Mouse (Mus musculus): Measurements from ENCODE around the gene Styx.
A peak's percentile ranks its signal among the peaks of the same experiment; 100 is the strongest.
"Not testable (repeated sequence)": the region's sequence is repeated elsewhere in the genome, so short reads cannot be mapped to it uniquely, and the experiment has no call there.

Styx gene

GRCm38 (mm10) chr14:45364211-45365195 is 13.6 kb downstream of the Styx start:
- no peak for DNase-seq (ENCODE audit: low spot score)

- no peak for DNase-seq (ENCODE audit: low spot score)
Measured at GRCm38 (mm10) chr14:45365196-45365587, 14.3 kb downstream of the Styx start.

- no peak for DNase-seq (ENCODE audit: low spot score)
Measured at GRCm38 (mm10) chr14:45378771-45379170, 27.9 kb downstream of the Styx start.

GRCm38 (mm10) chr14:45380756-45381155 is 29.9 kb downstream of the Styx start:
- no peak for DNase-seq (ENCODE audit: low spot score)

- no peak for DNase-seq (ENCODE audit: low spot score)
Measured at GRCm38 (mm10) chr14:45382912-45383311, 32.0 kb downstream of the Styx start.

GRCm38 (mm10) chr14:45385596-45385995 is 34.7 kb downstream of the Styx start:
- no peak for DNase-seq (ENCODE audit: low spot score)

GRCm38 (mm10) chr14:45387480-45387879 is 36.6 kb downstream of the Styx start:
- no peak for DNase-seq (ENCODE audit: low spot score)

GRCm38 (mm10) chr14:45388345-45389181 is 37.7 kb downstream of the Styx start:
- DNase-seq (ENCODE audit: low spot score) = peak; percentile 88

GRCm38 (mm10) chr14:45389194-45389593 is 38.3 kb downstream of the Styx start:
- DNase-seq (ENCODE audit: low spot score) = no peak

GRCm38 (mm10) chr14:45399836-45400235 is 48.9 kb downstream of the Styx start:
- no peak for DNase-seq (ENCODE audit: low spot score)

GRCm38 (mm10) chr14:45403651-45404050 is 52.8 kb downstream of the Styx start:
- no peak for DNase-seq (ENCODE audit: low spot score)

- not testable (repeated sequence) for DNase-seq (ENCODE audit: low spot score)
Measured at GRCm38 (mm10) chr14:45404813-45405212, 53.9 kb downstream of the Styx start, which contains the start of gene Gnpnat1. TSS of gene Gnpnat1 (minus strand) at chr14:45404913.

GRCm38 (mm10) chr14:45416265-45416664 is 65.4 kb downstream of the Styx start:
- DNase-seq (ENCODE audit: low spot score) = no peak

GRCm38 (mm10) chr14:45418553-45418952 is 67.7 kb downstream of the Styx start:
- DNase-seq (ENCODE audit: low spot score) = no peak

GRCm38 (mm10) chr14:45419323-45419722 is 68.4 kb downstream of the Styx start:
- DNase-seq (ENCODE audit: low spot score) = no peak

GRCm38 (mm10) chr14:45422371-45422770 is 71.5 kb downstream of the Styx start:
- no peak for DNase-seq (ENCODE audit: low spot score)

- peak; percentile 85 for DNase-seq (ENCODE audit: low spot score)
Measured at GRCm38 (mm10) chr14:45423220-45423619, 72.3 kb downstream of the Styx start.

- no peak for DNase-seq (ENCODE audit: low spot score)
Measured at GRCm38 (mm10) chr14:45430066-45430842, 79.4 kb downstream of the Styx start.

- DNase-seq (ENCODE audit: low spot score) = no peak
Measured at GRCm38 (mm10) chr14:45432003-45432402, 81.1 kb downstream of the Styx start.

GRCm38 (mm10) chr14:45434220-45434619 is 83.3 kb downstream of the Styx start:
- no peak for DNase-seq (ENCODE audit: low spot score)

- DNase-seq (ENCODE audit: low spot score) = peak; percentile 78
Measured at GRCm38 (mm10) chr14:45438250-45438930, 87.5 kb downstream of the Styx start.

Data from embryo, embryonic 10 days (tissue).